Mouse (Mus musculus) frontal cortex, postnatal 10 days (tissue): ENCODE data around the gene Cpeb2.

ENCODE experiments used
- DNase-seq, 2 experiments: peaks; one replicate each; pipeline ENCODE4 v3.0.0; 2022; ENCODE audit warnings: low spot score in 2 of 2, mixed read lengths in 1 of 2

The Cpeb2 gene

DNA sequence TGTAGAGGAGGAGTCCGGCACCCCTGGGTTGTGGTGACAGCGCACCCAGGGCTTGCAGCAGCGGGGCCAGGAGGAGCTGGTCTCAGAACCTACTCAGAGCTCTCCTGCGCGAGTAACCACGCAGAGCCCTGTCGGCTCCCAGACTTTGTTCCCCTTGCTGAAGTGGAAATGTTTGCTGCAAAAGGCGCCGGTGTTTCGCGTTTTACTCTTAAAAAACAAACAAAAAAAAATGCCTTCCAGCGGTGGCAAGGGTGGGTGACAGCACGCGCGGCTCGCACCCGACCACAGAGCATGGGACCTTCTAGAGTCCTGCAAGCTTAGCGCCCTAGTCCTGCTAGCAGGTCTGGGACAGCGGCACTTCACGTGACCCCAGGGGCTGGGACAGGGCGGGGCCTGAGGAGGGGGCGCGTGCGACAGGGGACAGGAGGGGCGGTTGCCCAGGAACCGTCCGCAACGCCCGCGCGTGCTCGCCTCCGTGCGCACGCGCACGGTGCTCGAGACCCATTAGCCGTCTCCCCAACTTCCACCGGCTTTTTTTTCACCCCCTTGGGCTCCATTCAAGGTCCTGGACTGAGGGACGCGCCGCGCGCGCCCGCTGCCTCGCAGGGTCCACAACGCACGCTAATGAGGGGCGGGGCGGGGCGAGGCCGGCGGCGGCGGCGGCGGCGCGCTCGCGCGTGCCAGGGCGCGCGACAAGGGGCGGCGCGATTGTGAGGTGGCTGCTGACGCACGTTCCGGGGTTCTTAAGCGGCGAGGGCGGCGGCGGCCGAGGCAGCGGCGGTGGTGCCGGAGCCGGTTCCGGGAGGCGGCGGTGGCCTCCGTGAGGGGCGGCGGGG, at the start of gene Cpeb2:
Gene Cpeb2 (plus strand): TSS at position 691 of the 836 bp plus-strand sequence.
- DNase-seq: peak; percentile 91 to 94

DNA sequence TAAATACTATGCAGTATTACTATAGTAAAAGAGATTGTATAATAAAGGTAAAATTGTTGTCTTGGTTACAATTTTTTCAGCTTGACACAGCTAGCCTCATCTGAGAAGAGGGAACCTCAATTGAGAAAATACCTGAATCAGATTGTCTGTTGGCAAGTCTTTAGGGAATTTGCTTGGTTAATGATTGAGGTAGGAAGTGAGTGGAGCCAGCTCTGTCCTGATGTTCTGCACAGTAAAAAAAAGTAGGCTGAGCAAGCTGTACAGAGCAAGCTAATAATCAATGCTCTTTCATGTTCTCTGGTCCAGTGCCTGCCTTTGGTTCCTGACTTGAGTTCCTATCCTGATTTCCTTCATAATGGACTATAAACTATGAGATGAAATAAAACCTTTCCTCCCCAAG, 49.4 kb upstream of the Cpeb2 start:
- no peak for DNase-seq

DNA sequence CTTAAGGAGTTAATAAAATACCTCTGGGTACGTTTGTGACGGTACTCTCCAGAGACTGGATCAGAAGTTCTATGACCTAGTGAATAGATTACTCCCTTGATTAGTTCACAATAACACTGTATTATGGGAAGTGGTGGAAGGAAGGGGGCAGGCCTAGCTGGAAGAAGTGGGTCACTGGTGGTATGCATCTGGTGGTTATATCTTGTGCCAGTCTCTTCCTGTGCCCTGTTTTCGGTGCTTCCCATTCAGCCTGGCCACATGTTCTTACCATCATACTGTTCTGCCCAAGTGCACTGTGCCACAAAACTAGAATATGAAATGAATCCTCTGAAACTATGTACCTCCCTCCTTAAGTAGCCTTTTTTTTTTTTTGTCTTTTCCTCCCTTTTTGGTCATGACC, 48.1 kb upstream of the Cpeb2 start:
- DNase-seq: no peak

DNA sequence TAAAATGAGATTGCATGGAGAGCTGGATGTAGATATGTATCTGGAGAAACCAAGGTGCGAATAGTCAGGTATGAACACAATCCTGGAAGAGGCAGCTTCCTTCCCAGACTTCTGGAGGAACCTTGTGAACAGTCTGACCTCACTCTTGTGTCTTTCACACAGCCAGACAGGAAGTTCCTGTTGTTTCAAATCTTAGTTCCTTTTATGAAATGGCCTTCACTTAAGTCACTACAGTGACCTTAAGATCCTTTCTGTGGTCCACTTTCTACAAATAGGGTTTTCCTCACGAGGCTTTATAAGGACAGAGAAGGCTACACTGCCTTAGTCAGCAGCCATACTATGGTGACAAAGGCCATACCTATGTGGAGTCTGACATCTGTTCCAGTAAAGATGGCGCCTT, 47.5 kb upstream of the Cpeb2 start:
- DNase-seq: no peak

DNA sequence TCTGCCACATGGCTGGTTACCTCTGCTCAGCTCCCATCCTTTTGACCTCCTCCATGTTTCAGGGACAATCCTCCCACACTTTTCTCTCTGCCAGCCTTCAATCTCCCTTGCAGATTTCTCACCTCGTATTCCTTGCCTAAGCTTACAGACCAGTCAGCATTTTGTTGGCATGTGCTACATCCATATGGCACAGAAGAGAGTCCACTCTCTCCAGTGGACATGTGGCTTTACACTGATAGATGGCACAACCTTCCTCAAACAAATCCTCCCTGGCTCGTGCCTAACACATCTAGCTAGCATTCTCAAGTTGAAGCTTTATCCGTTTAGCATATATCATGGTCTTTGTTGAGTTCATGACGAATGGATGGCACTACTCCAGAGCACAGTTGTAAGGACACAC, 32.3 kb upstream of the Cpeb2 start:
- DNase-seq: no peak

DNA sequence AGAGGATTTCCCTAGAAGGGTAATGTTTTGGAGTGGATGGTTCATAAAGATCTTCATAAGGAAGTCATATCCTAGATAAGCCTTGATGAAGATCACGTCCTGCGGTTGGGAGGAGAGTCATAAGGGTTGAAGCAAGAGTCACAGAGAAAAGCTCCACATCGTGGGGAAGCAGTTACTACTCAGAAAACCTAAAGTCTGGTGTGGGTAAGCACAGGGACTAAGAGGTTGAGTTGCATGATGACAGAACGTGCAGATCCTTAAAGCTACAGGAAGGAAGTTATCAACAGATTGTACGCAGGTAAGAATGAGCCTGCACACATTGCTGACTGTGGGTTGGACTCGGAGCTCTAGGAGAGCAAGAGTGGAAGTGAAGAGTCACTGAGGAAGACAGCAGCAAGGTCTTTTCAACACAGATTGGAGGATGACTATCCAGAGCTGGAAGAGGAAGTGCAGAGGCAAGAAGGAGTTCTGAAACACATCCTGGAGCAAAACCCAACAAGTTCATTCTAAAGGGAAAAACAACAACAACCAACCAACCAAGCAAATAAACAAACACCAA, 26.4 kb upstream of the Cpeb2 start:
- DNase-seq: no peak

DNA sequence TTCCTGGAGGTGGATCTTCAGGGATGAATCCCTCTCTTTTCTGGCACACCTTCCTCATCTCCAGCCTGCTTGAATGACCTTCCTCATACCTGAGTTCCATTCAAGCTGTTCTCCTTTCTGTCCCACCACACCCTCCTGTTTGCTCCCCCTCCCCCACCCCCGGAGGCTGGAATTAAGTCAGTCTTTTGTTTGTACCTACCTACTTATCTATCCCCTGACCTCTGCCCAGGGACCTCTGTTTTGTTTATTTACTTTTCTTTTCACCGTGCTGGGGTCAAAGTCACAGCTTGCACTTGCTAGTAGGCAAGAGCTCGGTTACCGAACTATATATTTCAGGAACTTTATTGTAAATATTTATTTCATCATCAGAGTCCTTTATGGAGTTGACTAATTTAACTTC, 15.5 kb upstream of the Cpeb2 start:
- no peak for DNase-seq

DNA sequence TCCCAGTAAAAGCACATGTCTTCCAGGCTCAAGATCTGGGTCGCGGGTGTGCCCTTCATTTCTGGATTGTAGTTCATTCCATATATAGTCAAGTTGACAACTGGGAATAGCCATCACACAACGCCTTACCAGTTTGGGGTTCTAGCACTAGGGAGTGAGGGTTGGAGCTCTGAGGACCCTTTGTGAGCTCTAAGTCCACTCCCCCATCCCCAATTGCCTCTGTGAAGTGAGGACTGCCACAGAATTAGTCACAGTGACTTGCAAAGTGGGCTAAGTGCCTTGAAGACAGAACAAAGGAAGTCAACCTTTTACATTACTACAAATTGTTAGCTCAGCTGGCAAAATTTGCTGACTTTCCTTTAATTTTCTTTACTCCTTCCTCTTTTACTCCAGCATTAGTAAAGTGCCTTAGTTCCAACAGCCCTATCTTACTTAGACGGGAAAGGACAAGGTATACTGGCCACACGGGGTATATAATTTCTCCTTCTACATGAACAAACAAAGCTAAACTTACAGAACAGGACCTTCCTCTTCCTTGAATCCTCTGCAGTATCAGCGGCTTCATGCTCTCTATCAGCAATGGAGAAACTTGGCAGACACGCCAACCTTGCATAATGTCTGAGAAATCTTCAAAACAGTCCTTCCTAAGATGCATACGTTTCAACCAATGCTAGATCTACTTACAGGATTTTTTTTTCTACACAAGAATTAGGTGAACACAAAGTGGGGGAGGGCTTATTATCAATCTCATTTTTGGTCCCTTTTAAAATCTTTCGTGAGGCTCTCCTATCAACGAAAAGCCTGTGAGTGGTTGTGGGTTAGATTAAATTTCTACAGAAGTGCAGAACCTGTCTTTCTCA, 14.8 kb upstream of the Cpeb2 start:
- DNase-seq: no peak

DNA sequence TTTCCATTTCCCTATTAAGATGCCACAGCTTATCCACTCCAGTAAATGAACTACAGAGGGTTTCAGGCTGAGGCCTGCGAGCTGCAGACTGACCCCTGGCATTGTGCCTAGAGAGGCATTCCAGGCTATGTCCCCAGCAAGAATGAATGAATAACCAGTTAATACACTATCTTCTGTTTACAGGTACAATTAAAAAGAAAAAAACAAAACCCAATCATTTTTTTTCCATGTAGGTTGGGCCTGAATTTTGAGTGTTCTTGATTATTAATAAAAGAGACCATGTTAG, 14.2 kb upstream of the Cpeb2 start:
- DNase-seq: no peak

DNA sequence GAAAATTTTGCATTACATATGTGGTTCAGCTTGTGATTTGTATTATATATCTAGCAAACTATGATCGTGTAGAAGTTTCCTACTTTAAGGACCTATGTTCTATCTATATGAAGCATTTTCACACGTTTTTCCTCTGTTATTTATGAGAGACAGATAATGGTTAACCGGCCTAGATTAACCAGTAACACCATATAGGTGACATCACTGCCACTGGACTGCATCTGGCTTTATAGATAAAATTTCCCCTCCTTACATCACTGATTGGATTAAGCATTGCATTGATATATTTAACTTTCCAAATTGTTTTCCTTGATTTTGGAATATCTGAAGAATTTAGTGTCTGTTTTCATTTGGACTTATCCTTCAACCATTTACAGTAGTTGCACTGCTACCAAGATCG, 9.6 kb upstream of the Cpeb2 start:
- no peak for DNase-seq

DNA sequence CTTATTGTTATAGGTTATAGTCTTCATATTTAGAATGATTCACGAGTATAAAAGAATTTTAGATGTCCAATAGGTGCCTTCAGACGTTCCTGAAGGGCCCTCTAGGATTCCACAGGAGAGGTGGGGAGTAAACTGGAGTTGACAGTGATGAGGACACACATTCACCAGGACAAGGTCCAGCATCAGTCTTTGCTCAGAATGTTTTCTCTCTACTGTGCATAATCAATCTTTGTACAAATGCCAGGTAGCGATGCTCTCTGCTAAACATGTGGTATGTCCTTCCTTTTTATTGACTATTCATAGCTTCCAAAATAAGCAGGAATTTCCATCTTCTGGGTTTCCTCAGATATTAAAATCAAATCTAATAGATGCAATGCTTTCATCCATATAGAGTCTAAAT, 8.7 kb upstream of the Cpeb2 start:
- no peak for DNase-seq

DNA sequence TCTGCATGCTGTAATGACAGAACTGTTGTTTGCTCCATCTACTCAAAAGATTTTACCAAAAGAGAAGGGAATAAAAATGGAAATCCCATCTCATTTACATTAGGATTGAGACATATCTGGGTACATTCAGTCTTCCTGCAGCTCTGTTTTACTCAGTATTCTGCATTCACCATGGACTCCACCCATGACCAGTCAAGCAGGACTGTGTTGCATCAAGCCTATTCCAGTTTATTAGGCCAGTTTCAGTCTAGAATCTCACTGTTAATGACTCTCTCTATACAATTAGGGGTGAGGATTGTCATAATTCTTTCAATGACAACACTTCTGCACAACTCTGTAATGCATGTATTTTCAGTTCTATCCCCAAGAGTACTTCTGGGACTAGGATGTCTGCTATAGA, 6.8 kb upstream of the Cpeb2 start:
- no peak for DNase-seq

DNA sequence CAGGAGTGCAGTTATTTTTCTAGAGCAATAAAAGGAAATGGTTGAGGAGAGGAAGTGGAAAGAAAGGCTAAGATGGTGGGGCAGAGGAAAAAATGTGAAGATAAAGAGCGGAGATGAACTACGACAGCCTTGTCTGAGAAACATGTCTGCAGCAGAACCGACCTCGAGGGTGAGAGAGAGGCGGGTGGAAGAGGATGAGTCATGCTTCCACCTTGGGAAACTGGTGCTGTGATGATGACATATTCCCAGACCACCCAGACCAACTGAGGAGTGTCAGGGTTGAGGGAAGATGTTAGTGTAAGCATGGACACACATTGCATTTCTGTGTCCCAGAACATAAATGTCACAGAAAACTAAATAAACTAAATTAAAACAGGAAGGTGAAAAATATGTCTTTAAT, 5.4 kb upstream of the Cpeb2 start:
- DNase-seq: no peak

DNA sequence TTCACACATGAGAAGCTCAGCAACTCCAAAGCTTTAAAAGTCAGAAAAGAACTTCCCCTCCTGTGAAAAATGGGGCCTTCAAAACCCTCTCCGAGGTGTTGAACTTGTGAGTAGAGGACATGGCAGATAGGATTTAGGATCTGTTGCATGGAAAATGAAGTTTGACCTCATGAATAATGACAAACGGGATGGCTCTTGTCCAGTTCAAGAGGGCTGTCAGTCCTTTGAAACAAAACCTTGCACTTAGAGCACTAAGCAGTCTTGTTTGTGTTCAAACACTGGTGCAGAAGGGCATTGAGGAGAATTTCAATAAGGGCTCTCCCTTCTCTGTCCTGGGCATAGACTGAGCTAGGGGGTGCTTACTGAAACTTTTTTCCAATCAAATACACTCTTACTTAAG, 1.9 kb upstream of the Cpeb2 start:
- DNase-seq: no peak

DNA sequence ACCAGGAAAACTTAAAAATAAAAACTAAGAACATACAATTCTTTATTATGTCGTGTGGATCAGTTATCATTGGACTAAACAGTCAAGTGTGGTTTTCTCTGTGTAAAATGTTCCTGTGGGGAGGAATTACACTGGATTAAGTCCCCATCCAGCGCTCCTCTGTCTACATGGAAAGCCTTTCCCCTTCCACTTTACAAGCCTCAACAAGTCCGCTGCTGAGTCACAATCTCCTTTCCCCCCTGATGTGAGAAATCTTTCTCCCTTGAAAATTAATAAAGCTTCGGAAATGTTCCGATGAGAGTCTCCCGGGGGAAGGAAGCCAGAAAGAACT, 856 bp upstream of the Cpeb2 start:
- DNase-seq: no peak

DNA sequence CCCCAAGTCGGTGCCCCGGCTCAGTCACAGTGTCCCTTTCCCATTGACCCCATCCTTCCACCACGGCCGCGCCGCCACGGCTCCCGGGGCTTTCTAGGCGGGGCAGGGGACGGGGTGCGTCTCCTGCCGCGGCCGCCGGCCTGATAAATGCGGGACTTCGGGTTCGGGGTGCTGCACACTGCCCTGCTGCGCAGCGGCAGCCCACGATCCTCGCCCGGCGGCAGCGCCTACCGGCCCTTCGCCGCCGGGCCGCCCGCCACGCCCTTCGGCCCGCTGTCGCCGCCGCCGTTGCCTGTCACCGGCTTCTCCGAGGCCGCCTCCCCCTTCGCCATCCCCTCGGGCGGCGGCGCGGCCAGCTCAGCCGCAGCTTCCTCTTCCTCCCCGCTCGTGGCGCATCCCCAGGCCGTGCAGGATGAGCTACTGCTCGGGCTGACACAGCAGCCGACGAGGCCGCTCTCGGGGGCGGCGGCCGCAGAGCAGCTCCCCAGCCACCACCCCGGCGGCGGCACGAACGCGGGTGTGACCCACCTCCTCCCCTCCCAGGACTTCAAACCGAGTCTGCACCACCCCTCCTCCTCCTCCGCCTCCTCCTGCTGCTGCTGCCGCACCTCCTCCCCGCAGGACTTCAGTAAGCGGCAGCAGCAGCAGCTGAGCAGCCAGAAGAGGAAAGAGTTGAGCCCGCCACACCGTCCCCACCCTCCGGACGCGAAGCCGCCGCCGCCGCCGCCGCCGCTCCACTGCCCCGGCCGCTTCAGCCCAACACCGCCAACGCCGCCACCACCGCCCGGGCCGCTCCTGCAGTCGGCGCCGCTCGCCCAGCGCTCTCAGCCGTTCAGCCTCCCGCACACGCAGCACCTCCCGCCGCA, 579 bp downstream of the Cpeb2 start:
- DNase-seq: peak; percentile 81 to 83

DNA sequence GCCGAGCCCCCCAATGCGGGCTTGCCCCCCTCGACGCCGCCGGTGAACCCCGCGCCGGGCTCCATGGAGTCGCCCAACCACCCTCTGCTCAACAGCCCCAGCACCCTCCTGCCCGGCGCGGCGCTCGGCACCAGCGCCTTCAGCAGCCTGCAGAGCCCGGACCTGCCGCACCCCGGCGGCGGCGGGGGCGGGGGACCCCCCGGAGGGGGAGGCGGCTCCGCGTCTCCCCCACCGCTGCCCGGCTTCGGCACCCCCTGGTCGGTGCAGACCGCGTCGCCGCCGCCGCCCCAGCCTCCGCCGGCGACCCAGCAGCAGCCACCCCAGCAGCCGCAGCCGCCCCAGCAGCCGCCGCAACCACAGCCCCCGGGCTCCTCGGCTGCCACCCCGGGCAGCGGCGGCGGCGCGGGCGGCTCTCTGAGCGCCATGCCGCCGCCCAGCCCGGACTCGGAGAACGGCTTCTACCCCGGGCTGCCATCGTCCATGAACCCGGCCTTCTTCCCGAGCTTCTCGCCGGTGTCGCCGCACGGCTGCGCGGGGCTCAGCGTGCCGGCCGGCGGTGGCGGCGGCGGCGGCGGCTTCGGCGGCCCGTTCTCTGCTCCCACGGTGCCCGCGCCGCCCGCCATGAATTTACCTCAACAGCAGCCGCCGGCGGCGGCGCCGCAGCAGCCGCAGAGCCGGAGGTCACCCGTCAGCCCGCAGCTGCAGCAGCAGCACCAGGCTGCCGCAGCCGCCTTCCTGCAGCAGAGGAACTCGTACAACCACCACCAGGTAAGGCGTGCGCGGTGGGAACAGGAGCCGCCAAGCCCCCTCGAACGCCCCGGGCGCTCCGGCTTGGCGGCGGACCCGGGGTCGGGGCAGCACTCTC, 1.6 kb downstream of the Cpeb2 start:
- peak; percentile 47 to 54 for DNase-seq

DNA sequence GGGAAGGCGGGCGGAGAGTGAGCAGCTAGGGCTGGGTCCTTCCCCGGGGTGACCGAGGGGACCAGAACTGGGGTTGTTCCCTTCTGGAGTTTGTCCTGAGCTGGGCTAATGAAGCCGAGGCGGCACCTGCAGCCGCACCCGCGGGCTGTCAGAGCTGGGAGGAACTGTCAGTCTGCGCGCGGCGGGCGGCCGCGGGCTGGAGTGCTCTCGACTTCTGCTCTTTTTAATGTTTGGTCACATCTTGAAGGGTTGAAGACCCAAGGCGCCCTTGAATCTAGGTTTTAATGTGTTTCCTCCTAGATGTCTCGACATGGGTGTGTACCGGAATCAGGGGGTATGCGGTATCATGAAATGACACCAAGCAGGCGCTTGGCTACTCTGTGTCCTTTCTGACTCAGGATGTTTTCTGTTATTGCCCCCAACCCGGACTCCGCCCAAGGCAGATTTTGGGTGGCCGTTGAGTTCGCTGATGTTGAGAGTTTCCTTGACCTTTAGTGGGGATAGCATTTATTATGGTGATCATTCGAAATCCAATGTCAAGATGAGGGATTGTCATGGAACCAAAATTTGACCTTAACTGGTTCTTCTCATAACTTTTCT, 2.3 kb downstream of the Cpeb2 start:
- DNase-seq: peak; percentile 18 to 49

DNA sequence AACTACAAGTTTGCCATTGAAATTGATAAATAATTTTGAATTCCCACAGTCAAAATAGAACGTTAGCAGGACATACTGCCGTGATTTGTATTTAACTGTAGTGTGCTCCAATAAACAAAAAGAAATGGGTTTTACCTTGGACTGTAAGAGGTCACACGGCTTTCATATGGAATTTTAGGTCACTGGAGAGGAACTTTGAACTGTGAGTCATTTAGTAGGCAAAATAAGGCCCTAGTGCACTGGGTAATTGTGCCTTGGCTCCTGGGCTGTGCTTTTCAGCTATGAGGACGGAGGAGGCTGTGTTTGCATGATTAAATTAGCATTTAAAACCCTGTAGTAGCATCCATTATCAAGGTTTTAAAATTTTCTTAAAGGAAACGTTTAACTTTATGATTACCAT, 3.0 kb downstream of the Cpeb2 start:
- no peak for DNase-seq

DNA sequence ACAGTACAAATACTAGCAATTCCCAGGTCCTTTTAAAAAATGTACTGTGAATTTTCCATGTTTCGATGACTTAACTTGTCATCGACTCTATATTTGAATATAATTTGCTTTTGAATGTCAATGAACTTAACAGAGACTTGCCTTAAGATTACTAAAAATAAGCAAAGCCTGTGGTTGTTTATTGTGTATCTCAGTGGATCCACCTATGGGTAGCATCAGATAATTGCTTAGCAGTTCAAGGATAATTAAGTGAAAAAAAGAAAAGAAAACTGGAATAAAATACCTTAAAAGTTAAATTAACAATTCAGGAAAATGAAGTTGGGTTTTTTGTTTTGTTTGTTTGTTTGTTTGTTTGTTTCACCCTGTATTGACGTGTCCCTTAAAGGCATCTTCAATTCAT, 3.5 kb downstream of the Cpeb2 start:
- no peak for DNase-seq

DNA sequence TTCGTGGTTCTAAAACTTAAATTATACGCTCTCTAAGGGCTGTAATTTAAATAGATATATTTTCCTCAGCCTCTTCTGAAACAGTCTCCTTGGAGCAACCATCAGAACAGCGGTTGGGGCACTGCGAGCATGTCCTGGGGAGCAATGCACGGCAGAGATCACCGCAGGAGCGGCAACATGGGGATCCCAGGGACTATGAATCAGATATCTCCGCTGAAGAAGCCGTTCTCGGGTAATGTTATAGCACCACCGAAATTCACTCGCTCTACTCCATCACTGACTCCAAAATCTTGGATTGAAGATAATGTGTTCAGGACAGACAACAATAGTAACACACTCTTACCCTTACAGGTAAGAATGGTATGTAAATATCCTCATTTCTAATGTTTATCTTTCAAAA, 4.3 kb downstream of the Cpeb2 start:
- no peak for DNase-seq
